Mouse (Mus musculus) megakaryocyte, embryonic 14.5 days (primary cell): ENCODE data around the gene Olfr1373.

ENCODE experiments used
- FLI1 ChIP-seq: IDR thresholded peaks from 2 replicates; pipeline ENCODE4 v1.6.1; 2012; ENCODE audit warnings: low read length, inconsistent platforms, mixed read lengths
- GATA1 ChIP-seq: IDR thresholded peaks from 3 replicates; pipeline ENCODE4 v1.6.1; 2012; ENCODE audit warnings: mixed read lengths, low read length, inconsistent platforms, borderline replicate concordance

DNA sequence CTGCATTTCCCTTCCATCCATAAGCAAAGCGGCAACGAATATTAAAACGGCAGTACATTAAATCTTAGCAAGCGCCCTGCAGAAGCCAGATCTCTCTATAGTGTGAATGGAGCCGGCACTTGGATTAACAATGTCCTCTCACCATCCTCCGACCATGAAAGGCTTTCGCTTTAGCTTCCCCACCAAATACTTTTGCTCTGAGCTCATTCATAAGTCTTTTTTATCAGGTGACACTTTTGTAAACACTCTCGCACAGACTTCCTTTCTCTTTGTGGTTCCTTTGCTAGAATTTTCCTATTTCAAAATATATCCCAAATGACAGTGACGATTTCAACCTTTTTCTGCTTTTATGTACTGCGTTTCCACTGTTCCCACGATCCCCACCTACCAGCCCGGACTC is 23.1 kb upstream of the Olfr1373 start:
- no peak for TF ChIP-seq GATA1
- no peak for TF ChIP-seq FLI1
